Mouse (Mus musculus) embryonic facial prominence, embryonic 12.5 days (tissue): ENCODE results near the gene Slc25a1. TPM values are rescaled to one million over a fixed set of nuclear protein-coding genes. Genes with fewer than 3 reads are reported as not detected.

ENCODE experiments used
- ATAC-seq: fragments of 200-750 bp; cut with Nextera tagmentation; 2 replicates; pipeline ENCODE4 v1.8.0; 2017; ENCODE audit not compliant: insufficient number of reproducible peaks, insufficient read depth, low FRiP score, low TSS enrichment
- H3K27ac ChIP-seq: fragments of 300-500 bp; sonication (generic); 2 replicates; pipeline ENCODE4 v1.5.1; 2016; ENCODE audit warnings: mild to moderate bottlenecking
- H3K27me3 ChIP-seq: fragments of 300-500 bp; sonication (generic); 2 replicates; pipeline ENCODE4 v1.6.1; 2016; ENCODE audit warnings: mild to moderate bottlenecking, moderate library complexity
- H3K36me3 ChIP-seq: fragments of 300-500 bp; sonication (generic); 2 replicates; pipeline ENCODE4 v1.6.1; 2016; ENCODE audit warnings: mild to moderate bottlenecking
- H3K4me1 ChIP-seq: fragments of 300-500 bp; sonication (generic); 2 replicates; pipeline ENCODE4 v1.6.1; 2016
- H3K4me2 ChIP-seq: fragments of 300-500 bp; sonication (generic); replicated peaks from 2 replicates; pipeline ENCODE4 v1.6.1; 2016; ENCODE audit warnings: mild to moderate bottlenecking, moderate library complexity
- H3K4me3 ChIP-seq: fragments of 300-500 bp; sonication (generic); 2 replicates; pipeline ENCODE4 v1.5.1; 2016; ENCODE audit warnings: mild to moderate bottlenecking
- H3K9ac ChIP-seq: fragments of 300-500 bp; sonication (generic); 2 replicates; pipeline ENCODE4 v1.6.1; 2016; ENCODE audit warnings: mild to moderate bottlenecking, moderate library complexity
- H3K9me3 ChIP-seq: fragments of 300-500 bp; sonication (generic); 2 replicates; pipeline ENCODE4 v1.6.1; 2016; ENCODE audit warnings: mild to moderate bottlenecking, moderate library complexity
- WGBS: fragments of 180-500 bp; shearing (Covaris S2); methylation state at CpG from one replicate; pipeline ENCODE4 v1.1.7; 2016; 5-methylcytosine and 5-hydroxymethylcytosine counted together
- polyA plus RNA-seq: library from polyadenylated mRNA; unstranded; fragments of >200 nt; fragmentation: Nextera tagmentation; extraction: Ambion mirVana; gene quantifications from 2 replicates; pipeline ENCODE4 v1.2.1, GENCODE M21; 2016

Slc25a1 gene
- polyA plus RNA-seq, 1 experiment from 2014 or later, result 89.5 TPM

- 10% methylated on average over 20 of the region's 20 CpGs for WGBS
- no peak for ATAC-seq
- Histone ChIP-seq H3K4me1 (peaks cover 13% of the 10 kb centered on the region), H3K27me3 (peaks cover 40% of the 10 kb centered on the region), H3K36me3 (peaks cover 7% of the 10 kb centered on the region; the same call in 1 of the 2 replicates), H3K9ac (peak overlapping the region; percentile 91; the same call in 1 of the 2 replicates), H3K4me2 (peak overlapping the region; percentile 95), H3K4me3 (no peak overlapping the region), H3K9me3 (no peaks in the 10 kb centered on the region), H3K27ac (no peak overlapping the region)
Measured at GRCm38 (mm10) chr16:17920586-17920985, 7.4 kb downstream of the Slc25a1 start.

DNA sequence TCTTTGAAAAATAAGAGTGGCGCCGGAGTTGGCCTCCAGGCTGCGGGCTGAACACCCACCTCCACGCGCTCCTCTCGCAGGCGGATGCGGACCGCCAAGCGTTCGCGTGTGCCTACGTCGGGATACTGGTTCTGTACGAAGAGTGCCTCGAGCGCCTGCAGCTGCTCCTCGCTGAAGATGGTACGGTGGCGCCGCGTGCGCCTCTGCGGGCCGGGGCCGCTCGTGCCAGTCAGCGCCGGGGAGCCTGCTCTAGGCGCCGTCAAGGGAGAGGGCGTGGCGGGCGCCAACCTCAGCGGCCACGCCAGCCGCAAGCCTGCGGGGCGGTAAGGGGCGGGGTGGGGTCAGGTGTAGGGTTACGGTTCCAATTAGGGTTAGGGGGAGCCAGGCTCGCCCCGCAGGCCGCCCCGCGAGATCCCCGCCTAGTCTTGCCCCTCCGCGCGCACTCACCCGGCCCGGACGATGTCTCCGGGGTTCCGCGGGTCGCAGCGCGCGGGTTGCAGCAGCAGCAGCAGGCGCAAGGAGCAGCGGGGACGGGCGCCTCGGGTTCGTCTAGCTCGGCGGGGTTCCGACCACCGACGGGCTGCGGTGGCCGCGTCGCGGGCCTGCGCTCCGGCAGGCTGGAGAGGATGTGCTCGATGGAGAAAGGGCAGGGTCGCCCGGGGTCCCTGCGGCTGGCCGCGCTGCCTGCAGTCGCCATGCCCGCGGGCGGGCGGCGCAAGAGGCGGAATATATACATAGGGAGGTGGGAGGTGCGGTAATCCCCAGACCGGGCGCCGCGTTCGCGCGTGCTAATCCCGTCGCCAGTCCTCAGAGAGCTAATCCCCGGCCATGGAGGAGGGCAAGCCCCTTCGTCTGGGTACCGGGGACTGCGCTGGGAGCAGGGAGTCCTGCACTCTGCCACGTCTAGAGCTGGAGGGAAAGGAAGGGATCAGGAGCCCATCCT is 13.4 kb downstream of the Slc25a1 start, which contains the start of gene Gsc2:
Gene Gsc2 (minus strand): TSS at position 753 of the 943 bp plus-strand sequence.
- H3K4me2 ChIP-seq, result peak within 1 kb of the TSS; percentile 67
- H3K9me3 ChIP-seq, result no peaks in the 10 kb centered on the region
- peaks cover 18% of the 10 kb centered on the region for H3K4me1 ChIP-seq
- H3K27ac ChIP-seq, result no peak within 1 kb of the TSS
- peak within 1 kb of the TSS; percentile 37 for H3K4me3 ChIP-seq
- no peaks in the 10 kb centered on the region for H3K36me3 ChIP-seq
- under 1% methylated on average over 99 of the region's 106 CpGs for WGBS
- peak within 1 kb of the TSS; percentile 38 for H3K9ac ChIP-seq
- H3K27me3 ChIP-seq, result peaks cover 65% of the 10 kb centered on the region
- ATAC-seq, result 0 out of 2 replicates have a peak, but pooled peaks have one; percentile 31

- H3K27ac ChIP-seq, result 0 out of 2 replicates have a peak within 1 kb of the TSS, but pooled peaks have one; percentile 63
- peaks cover 18% of the 10 kb centered on the region for H3K4me1 ChIP-seq
- H3K36me3 ChIP-seq, result peaks cover 33% of the 10 kb centered on the region
- H3K27me3 ChIP-seq, result peaks cover 46% of the 10 kb centered on the region
- ATAC-seq, result peak; percentile 84
- H3K4me2 ChIP-seq, result peak within 1 kb of the TSS; percentile 92
- H3K9me3 ChIP-seq, result no peaks in the 10 kb centered on the region
- peak within 1 kb of the TSS; percentile 74 for H3K9ac ChIP-seq
- H3K4me3 ChIP-seq, result peak within 1 kb of the TSS; percentile 80
- WGBS, result under 1% methylated on average over 35 of the region's 35 CpGs
Measured at GRCm38 (mm10) chr16:17911052-17911595, 16.9 kb downstream of the Slc25a1 start, which contains the start of gene Ess2. Gene Ess2 (minus strand): TSS chr16:17911348.

GRCm38 (mm10) chr16:17898462-17898861 is 29.6 kb downstream of the Slc25a1 start, which contains the start of the genes Dgcr2 and Tssk2:
Gene Dgcr2 (minus strand): TSS chr16:17898562.
Gene Tssk2 (plus strand): TSS chr16:17898637.
- no peaks in the 10 kb centered on the region for H3K4me1 ChIP-seq

GRCm38 (mm10) chr16:17896091-17896490 is 31.9 kb downstream of the Slc25a1 start:
- no peak for ATAC-seq
- 0 out of 2 replicates have a peak, but pooled peaks cover 8% of the 10 kb centered on the region for H3K4me1 ChIP-seq
- no peak overlapping the region for H3K4me2 ChIP-seq
- H3K36me3 ChIP-seq, result peaks cover 29% of the 10 kb centered on the region
- H3K4me3 ChIP-seq, result no peak overlapping the region
- no peak overlapping the region for H3K27ac ChIP-seq
- H3K27me3 ChIP-seq, result no peaks in the 10 kb centered on the region
- H3K9me3 ChIP-seq, result no peaks in the 10 kb centered on the region
- H3K9ac ChIP-seq, result no peak overlapping the region

More at GRCm38 (mm10) chr16:17898462-17898861, 29.6 kb downstream of the Slc25a1 start, which contains the start of the genes Dgcr2 and Tssk2:
- Histone ChIP-seq H3K9me3 (no peaks in the 10 kb centered on the region), H3K4me3 (no peak within 1 kb of the TSS), H3K4me2 (no peak within 1 kb of the TSS), H3K36me3 (peaks cover 53% of the 10 kb centered on the region), H3K27me3 (no peaks in the 10 kb centered on the region), H3K27ac (no peak within 1 kb of the TSS), H3K9ac (no peak within 1 kb of the TSS)
- ATAC-seq, result no peak
- WGBS, result 93% methylated on average over 14 of the region's 14 CpGs

DNA sequence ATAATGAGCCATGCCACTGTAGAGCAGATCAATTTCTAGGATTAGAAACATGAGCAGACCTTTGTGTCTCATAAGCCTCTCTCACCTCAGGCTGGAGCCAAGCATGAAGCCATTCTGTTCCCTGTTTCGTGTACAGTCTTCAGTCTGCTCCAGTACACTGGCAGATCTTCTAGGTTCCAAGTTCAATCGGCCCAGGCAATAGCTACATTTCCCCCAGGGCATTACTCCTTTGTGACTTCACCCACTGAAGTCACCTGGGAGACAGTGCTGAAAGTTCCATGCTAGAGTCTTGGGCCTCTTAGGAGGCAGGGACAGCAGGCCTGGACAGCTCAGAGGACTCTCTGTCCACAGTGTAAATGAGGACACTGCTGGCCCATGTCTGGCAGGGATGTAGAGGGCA is 34.1 kb downstream of the Slc25a1 start, which contains the start of gene Tssk1:
Gene Tssk1 (plus strand): TSS at position 301 of the 400 bp plus-strand sequence.
- H3K36me3 ChIP-seq, result peaks cover 8% of the 10 kb centered on the region
- peaks cover 19% of the 10 kb centered on the region for H3K4me1 ChIP-seq
- H3K4me2 ChIP-seq, result no peak within 1 kb of the TSS
- H3K4me3 ChIP-seq, result no peak within 1 kb of the TSS
- H3K9ac ChIP-seq, result no peak within 1 kb of the TSS
- 73% methylated on average over 2 of the region's 2 CpGs for WGBS
- H3K9me3 ChIP-seq, result no peaks in the 10 kb centered on the region
- no peak within 1 kb of the TSS for H3K27ac ChIP-seq
- ATAC-seq, result no peak
- no peaks in the 10 kb centered on the region for H3K27me3 ChIP-seq

DNA sequence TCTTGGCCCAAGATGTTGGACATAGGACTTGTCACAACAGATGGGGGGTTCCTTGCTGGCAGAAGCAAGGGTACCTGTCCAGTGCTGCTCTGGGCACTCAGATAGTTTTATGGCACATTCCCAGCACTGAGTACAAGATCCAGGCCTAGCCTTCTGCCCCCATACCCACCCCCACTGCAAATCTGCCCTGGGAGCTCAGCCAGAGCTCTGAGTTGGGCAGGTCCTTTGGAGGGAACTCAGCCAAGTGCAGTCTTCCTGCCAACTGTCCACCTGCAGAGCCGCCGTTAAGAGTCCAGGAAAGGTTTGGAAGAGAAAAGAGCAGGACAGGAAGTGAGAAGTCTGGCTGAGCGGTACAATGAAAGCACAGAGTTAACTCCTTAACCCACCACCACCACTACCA is 35.4 kb downstream of the Slc25a1 start:
- WGBS, result 81% methylated on average over 3 of the region's 3 CpGs
- Histone ChIP-seq H3K9me3 (no peaks in the 10 kb centered on the region), H3K4me2 (no peak overlapping the region), H3K4me3 (no peak overlapping the region), H3K9ac (no peak overlapping the region), H3K27ac (no peak overlapping the region), H3K27me3 (no peaks in the 10 kb centered on the region), H3K36me3 (no peaks in the 10 kb centered on the region), H3K4me1 (peaks cover 19% of the 10 kb centered on the region)
- ATAC-seq, result no peak

DNA sequence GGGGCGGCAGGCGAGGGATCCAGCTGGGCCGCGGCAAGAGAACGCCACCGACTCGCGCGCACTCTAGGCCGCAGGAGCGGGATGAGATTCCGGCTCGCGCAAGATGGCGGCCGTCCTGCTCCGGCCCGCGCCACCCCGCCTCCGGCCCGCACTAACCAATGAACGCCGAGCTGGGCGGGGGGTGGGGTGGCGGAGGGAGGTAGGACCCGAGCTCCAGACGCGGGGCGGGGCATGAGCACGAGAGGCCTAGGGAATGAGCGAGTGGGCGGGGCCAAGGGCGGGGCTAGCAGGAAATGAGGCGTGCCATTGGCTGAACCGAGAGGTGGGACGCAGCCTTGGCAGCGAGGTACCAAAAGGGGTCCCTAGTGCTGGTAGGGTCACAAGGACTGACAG is 36.5 kb downstream of the Slc25a1 start, which contains the start of gene Gm20518:
Gene Gm20518 (minus strand): TSS at position 105 of the 393 bp plus-strand sequence.
- Histone ChIP-seq H3K4me2 (peak within 1 kb of the TSS; percentile 85), H3K36me3 (no peaks in the 10 kb centered on the region), H3K9ac (peak within 1 kb of the TSS; percentile 98), H3K27ac (peak within 1 kb of the TSS; percentile 95), H3K4me1 (peaks cover 19% of the 10 kb centered on the region), H3K9me3 (no peaks in the 10 kb centered on the region), H3K27me3 (no peaks in the 10 kb centered on the region), H3K4me3 (peak within 1 kb of the TSS; percentile 97)
- under 1% methylated on average over 37 of the region's 38 CpGs for WGBS
- peak; percentile 96 for ATAC-seq

DNA sequence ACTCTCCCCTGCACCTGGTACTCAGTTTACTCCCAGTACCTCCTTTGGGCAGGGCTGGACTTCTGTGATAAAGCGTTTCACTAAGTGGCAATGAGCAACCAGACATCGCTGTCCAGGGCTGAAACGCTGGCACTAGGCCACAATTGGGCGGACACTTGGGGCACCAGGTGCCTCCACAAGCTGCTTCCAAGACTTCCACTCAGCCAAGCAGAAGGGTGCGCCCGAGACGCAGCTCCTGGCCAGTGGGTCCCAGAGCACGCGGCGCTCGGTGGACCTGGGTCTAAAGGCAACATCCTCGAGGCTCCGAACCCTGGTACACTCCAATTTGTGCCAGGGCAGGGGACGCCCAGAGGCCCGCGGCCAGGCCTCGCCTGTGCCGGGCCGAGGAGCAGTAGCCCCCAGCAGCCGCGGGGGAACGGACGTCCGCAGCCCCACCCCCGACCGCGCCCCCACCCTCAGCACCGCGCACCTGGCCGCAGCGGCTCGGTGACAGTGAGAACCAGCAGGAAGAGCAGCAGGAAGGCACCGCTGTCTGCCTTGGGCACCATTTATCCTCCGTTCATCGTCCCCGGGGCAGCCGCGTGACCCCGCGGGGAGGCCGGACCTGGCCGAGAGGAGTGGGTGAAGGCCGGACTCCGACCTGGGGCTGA is 37.0 kb downstream of the Slc25a1 start:
- Histone ChIP-seq H3K4me3 (peak overlapping the region; percentile 97), H3K27me3 (no peaks in the 10 kb centered on the region), H3K9ac (peak overlapping the region; percentile 98), H3K4me2 (peak overlapping the region; percentile 85), H3K4me1 (peaks cover 19% of the 10 kb centered on the region), H3K9me3 (no peaks in the 10 kb centered on the region), H3K36me3 (no peaks in the 10 kb centered on the region), H3K27ac (peak overlapping the region; percentile 95)
- under 1% methylated on average over 44 of the region's 44 CpGs for whole genome bisulfite sequencing
- ATAC-seq, result peak; percentile 59

GRCm38 (mm10) chr16:17890342-17890727 is 37.7 kb downstream of the Slc25a1 start:
- Histone ChIP-seq H3K27me3 (no peaks in the 10 kb centered on the region), H3K27ac (no peak overlapping the region), H3K4me1 (peaks cover 19% of the 10 kb centered on the region), H3K9me3 (no peaks in the 10 kb centered on the region), H3K4me3 (peak overlapping the region; percentile 97), H3K9ac (peak overlapping the region; percentile 98), H3K36me3 (no peaks in the 10 kb centered on the region), H3K4me2 (peak overlapping the region; percentile 85)
- no peak for ATAC-seq
- 47% methylated on average over 2 of the region's 2 CpGs for WGBS
